Mouse (Mus musculus) CD4-positive, CD25-positive, alpha-beta regulatory T cell, adult 2 months (primary cell): ENCODE measurements around the gene Kif3c.

Experiments used
- DNase-seq: peaks from one replicate; pipeline ENCODE4 v3.0.0-alpha.2; 2012; ENCODE audit warnings: low read depth, low spot score

Kif3c gene

DNA sequence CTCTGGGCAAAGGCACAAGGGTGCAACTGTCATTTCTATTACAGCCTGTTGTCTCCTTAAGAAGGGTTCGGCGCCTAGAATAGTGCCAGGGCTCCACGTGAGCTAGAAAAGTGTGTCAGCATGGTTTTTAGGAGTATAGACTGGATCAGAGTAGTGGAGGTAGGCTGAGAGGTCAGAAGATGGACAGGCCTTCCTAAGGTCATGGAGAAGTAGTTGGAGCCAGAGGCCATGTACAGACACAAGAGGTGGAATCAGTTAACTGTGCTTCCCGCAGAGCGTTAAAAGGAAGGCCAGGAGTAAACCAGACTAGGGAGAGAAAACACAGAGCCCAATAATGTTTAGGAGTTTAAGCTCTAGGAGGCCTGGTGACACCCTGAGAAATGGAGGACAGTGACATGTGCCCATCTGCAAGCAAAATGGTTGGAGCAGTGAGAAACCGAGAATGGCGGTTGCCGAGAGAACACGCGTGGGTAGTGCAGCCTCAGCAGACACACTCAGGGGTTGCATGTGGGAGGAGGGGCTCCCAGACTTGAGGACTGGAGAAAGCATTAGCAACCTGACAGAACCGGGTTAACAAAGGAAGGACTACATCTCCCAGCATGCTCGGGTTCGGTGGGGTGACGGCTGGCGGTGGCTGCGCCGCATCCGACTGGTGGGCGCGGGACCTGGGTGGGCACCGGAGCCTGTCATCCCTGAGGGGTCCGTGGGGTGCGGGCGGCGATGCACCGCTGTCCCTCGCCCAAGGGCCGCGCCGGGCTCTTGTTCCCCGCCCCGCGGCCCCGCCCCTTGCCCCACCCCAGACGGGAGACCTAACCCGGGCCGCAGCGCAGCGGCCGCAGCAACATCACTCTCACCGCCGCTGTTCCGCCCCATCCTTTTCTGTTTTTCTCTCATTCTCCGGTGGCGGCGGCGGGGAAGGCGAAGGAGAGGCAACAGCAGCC lies at the start of gene Kif3c:
Kif3c (plus strand) TSS at position 625 of the 941 bp plus-strand sequence.
- DNase-seq: peak; percentile 75

DNA sequence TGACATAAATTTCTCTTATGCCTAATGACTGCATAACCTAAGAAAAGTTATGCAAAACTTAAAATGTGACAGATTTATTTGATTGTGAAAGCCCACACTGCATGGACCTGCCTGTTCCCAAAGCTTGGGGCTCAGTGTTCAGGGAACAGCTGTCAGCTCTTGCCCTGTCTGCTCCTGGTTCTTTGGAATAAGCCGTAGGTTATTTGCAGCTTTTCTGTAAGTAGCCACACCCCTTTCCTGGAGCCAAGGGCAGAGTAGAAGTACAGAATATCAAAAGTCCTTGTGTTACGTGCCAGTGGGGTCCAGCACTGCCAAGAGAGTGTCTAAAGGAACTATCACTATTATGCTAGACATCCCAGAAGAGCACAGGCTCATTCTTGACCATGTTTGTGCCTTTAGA lies 48.8 kb upstream of the Kif3c start:
- no peak for DNase-seq

DNA sequence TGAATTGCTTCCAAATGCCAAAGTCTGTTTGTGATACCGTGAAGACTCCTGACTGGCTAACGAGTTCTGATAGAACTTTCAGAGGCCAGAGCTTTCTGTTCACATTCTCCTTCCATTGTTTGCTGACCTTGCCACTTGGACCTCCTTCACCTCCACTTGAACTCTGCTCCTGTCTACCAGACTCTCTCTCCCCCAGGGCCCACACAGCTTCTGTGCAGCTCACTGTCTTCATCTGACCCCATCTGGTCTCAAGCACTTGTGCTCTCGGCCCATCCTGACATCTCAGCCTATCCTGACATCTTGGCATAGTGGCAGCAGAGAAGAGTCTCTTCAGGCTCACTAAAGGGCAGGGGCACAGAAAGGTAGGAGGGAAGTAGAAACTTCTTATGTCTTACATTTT lies 48.0 kb upstream of the Kif3c start:
- DNase-seq: no peak

DNA sequence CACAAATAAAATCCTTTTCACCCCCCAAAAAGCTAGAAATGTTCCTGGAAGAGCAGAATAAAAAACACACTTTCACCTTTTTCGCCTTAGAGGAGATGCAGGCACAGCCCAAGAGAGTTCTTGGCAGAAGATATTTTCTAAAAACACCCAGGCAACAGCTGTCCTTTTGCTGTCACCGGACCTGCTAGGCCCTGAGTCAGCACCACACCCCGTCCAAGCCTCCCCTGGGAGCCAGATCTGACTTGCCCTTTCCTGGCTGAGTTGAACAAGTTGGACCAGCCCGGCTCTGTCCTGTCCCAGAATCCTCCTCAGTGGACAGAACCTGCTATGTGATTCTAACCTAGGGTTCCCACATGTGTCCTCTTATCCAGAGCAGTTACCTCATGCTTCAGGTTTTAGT lies 45.6 kb upstream of the Kif3c start:
- DNase-seq: no peak

DNA sequence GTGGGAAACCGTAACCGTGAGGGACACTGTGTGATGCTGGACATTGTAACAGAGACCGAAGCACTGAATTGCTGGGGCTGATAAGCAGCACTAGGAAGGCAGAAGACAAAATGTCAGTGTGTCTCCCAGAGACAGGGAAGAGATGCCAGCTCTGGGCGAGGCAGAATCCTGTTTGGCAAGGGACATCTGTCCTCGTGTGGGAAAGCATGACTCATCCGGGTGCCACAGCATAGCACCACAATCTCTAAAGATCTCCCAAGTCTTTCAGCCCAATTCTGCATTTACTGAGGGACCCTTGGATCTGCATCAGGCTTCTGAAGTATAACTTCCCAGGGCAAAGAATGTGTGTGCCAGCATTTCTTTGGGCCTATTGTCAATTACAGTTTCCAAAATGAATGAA lies 41.7 kb upstream of the Kif3c start:
- no peak for DNase-seq

DNA sequence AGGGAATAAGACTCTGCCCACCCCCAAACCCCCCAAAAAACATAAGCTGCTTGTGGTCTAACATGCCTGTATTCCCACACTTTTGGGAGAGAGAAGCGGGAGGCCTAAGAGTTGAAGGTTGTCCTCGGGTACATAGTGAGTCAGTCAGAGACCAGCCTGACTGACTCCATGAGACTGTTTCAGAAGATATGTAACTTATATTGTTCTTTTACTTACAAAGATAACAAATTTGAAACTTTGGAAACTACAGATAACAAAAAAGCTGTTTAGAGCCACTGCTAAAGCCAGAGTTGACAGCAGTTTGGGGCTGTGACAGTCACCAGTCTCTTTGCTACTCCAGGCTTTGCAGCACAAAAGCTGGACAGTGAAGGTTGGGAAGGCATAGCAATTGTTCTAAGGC lies 39.7 kb upstream of the Kif3c start:
- no peak for DNase-seq

DNA sequence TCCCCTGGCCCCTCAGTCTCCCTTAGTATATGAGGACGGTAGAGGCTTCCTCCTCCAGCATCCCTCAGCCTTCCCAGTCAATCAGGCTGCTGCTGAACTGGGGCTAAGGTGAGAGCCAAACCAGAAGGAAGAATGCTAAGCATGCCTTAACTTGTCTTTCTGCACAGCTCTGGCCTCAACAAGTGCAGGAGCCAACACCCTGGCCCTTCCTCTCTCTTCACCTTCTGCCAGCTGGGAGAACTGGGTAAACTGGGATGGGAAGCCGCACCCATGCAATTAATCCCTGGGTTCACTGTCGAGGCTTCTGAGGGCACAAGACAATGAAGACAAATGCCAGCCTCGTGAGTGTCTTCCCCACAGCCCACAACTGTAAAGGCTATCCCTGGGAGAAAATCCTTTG lies 35.3 kb upstream of the Kif3c start:
- DNase-seq: no peak

- DNase-seq: peak; percentile 75
Measured at GRCm38 (mm10) chr12:3338931-3339330, 26.0 kb upstream of the Kif3c start.

DNA sequence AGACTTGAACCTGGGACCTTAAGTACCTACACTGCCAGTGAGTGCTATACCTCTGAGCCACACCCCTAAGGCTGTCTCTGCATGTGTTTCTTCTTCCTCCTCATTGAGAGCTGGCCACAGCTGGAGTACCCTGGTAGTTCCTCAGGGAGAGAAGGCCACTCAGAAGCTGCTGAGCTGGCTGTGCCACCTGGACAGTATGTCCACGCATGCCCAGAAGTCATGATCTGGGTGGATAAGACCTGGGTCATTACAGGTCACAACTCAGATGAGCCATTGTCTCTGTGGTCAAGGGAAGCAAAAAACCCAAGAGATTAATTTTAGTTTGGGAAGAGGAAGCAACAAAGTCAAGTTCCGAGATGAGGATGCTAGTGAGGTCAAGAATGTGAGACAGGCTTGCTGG lies 20.8 kb upstream of the Kif3c start:
- DNase-seq: no peak

- DNase-seq: no peak
Measured at GRCm38 (mm10) chr12:3345038-3345437, 19.9 kb upstream of the Kif3c start.

- DNase-seq: no peak
Measured at GRCm38 (mm10) chr12:3347682-3348081, 17.2 kb upstream of the Kif3c start.

GRCm38 (mm10) chr12:3349387-3349786 lies 15.5 kb upstream of the Kif3c start:
- no peak for DNase-seq

- DNase-seq: no peak
Measured at GRCm38 (mm10) chr12:3350136-3350535, 14.8 kb upstream of the Kif3c start.

DNA sequence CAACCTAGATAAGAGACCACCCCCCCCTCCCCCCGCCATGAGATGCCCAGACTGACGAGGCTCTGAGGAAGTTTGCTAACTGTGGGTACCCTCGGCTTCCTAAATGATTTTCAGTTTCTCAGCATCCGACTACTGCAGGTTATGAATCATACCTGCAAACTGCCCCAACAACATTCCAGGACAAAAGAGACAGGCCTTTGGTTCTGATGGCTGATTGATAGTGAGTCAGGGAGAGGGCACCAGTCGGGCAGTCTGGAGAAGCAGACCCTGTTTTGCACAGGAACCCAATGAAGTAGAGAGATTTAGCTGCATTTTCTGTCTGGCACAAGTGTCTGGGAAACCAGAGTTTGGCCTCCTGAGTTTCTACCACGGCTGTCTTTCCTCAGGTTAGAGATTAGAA lies 12.7 kb upstream of the Kif3c start:
- DNase-seq: no peak

DNA sequence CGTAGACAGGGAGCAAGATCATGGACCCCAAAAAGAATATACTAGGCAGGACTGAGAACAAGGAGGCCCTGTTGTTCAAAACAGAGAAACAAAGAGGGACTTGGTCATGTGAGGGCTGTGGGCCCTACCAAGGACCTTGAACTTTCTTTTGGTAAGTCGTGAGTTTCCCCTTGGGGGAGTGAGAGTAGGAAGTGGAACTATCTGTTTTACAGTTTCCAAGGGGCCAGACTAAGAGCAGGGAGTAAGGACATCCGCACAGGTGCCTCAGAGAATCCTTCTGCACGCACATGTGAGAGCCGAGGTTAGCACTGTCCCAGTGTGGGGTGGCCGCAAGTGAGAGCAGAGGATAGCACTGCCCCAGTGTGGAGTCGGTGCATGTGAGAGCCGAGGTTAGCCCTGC lies 9.9 kb upstream of the Kif3c start:
- DNase-seq: no peak

GRCm38 (mm10) chr12:3356824-3357223 lies 8.1 kb upstream of the Kif3c start:
- DNase-seq: peak; percentile 75

GRCm38 (mm10) chr12:3359302-3359701 lies 5.6 kb upstream of the Kif3c start:
- peak; percentile 87 for DNase-seq

DNA sequence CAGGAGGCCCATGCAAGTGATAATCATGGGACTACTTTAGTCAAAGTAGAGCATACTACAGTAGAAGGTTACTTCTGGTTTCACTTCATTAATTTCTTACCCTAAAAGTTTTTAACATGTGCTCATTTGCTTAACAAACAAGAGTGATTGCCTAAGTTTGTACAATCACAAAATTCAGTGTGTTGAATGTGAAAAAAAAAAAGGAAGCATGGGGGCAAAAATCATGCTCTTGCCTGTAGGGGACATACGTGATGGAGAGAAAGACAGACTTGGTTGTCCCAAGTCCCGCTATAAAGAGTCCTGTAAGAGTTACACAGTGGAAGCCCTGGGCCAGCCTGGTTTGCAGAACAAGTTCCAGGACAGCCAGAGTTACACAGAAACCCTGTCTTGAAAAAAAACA lies 4.9 kb upstream of the Kif3c start:
- no peak for DNase-seq

GRCm38 (mm10) chr12:3364076-3364475 lies 856 bp upstream of the Kif3c start:
- no peak for DNase-seq

DNA sequence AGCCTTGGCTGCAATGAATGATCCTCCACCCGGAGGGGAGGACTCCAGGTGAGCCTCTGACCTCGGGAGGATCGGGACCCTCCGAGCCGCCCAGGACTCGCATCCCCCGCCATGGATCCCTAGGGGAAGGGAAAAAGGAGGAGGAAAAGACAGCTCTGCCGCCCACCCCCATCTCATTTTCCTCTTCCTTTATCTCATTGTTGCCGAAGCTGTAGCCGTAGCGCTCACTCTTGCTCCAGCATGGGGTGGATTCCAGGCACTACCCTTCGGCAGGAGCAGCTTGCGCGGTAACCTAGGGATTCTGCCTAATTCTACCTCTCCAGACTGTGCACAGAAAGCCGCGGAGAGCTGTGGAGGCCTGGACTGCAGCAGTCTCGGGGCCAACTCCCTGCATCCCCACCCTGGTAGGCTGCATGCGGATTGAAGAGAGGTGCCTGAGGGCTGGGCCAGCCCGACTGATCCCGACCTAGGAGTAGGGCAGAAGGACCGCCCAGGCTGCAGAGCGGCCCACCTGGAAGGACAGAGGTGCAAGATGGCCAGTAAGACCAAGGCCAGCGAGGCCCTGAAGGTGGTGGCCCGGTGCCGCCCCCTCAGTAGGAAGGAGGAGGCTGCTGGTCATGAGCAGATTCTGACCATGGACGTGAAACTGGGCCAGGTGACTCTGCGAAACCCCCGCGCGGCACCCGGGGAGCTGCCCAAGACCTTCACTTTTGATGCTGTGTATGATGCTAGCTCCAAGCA lies 687 bp downstream of the Kif3c start:
- peak; percentile 21 for DNase-seq

- DNase-seq: no peak
Measured at GRCm38 (mm10) chr12:3366190-3366956, 1.4 kb downstream of the Kif3c start.

GRCm38 (mm10) chr12:3366957-3367260 lies 2.0 kb downstream of the Kif3c start:
- no peak for DNase-seq
